Mouse (Mus musculus): Measurements from ENCODE around the gene Kcnh7. TPM values are rescaled to one million over a fixed set of nuclear protein-coding genes. Genes with fewer than 3 reads are reported as not detected.
"Not testable (repeated sequence)": the region's sequence is repeated elsewhere in the genome, so short reads cannot be mapped to it uniquely, and the experiment has no call there.

The Kcnh7 gene
- polyA plus RNA-seq, 1 experiment from 2014 or later: 0.10 TPM

DNA sequence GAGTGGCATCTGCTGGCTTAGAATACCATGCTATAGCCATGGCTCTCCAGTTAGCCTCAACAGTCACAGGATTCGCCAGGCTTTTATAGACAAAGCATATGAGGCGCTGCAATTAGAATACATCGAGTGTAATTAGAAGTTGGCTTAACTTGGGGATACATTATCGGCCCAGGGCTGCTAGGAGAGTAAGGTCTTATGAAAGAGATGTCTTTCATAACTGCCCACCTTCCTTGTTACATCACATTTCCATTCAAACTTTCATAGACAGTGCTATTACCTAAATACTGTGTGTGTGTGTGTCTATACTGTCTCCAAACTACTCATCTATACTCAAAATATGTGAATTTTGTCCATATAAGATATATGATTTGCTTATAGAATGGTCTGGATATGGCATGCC lies 468.8 kb downstream of the Kcnh7 start:
- Histone ChIP-seq H3K9ac (replicated peaks; ENCODE audit: low read depth) (no peak overlapping the region), H3K4me1 (ENCODE audit: insufficient read depth, low read depth, low read length) (no peaks in the 10 kb centered on the region), H3K4me2 (replicated peaks; ENCODE audit: low read depth, low read length) (no peak overlapping the region), H3K36me3 (ENCODE audit: insufficient read depth, low read length) (no peaks in the 10 kb centered on the region), H3K4me3 (ENCODE audit: low read depth, low read length) (no peak overlapping the region), H3K27me3 (replicated peaks; ENCODE audit: insufficient read depth, low read length) (no peaks in the 10 kb centered on the region), H3K9me3 (ENCODE audit: low read length) (no peaks in the 10 kb centered on the region), H3K27ac (ENCODE audit: low read length) (no peak overlapping the region)
- 87% methylated on average over 4 of the region's 4 CpGs for WGBS
- ATAC-seq: no peak
- TF ChIP-seq EP300 (IDR thresholded peaks at IDR 0.05) (no peak), CTCF (IDR thresholded peaks at IDR 0.05) (no peak)
- DNase-seq (ENCODE audit: low spot score): no peak

GRCm38 (mm10) chr2:62714362-62714761 lies 469.7 kb downstream of the Kcnh7 start:
- WGBS: 87% methylated on average over 4 of the region's 4 CpGs
- not testable (repeated sequence) for H3K9ac ChIP-seq (replicated peaks; ENCODE audit: low read depth); H3K9me3 ChIP-seq (ENCODE audit: low read length); ATAC-seq; H3K27ac ChIP-seq (ENCODE audit: low read length); H3K4me3 ChIP-seq (ENCODE audit: low read depth, low read length); DNase-seq (ENCODE audit: low spot score); H3K36me3 ChIP-seq (ENCODE audit: insufficient read depth, low read length); H3K27me3 ChIP-seq (replicated peaks; ENCODE audit: insufficient read depth, low read length); H3K4me1 ChIP-seq (ENCODE audit: insufficient read depth, low read depth, low read length); H3K4me2 ChIP-seq (replicated peaks; ENCODE audit: low read depth, low read length)

DNA sequence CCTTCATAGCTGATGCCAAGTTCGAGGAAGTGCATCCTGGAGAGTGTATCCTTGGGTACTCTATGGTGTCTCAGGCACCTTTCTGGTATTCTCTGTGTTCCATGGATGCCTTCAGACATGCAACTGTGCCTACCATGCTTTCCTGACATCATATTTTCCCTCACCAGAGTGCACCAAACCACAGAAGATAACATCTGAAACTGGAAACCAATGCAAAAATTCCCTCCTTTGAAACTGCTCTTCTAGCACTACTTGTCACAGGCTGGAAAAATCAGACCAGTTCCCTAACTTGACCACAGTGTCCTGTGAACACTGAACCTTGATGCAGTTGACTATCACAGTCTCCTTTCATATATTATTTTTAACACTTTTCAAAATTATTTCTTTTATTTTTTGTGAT lies 474.5 kb downstream of the Kcnh7 start:
- no peaks in the 10 kb centered on the region for H3K27me3 ChIP-seq (replicated peaks; ENCODE audit: insufficient read depth, low read length)
- no peak overlapping the region for H3K27ac ChIP-seq (ENCODE audit: low read length)
- H3K9ac ChIP-seq (replicated peaks; ENCODE audit: low read depth): no peak overlapping the region
- 61% methylated on average over 1 of the region's 1 CpGs for WGBS
- ATAC-seq: no peak
- no peak for TF ChIP-seq CTCF (IDR thresholded peaks at IDR 0.05)
- TF ChIP-seq EP300 (IDR thresholded peaks at IDR 0.05): no peak
- H3K4me2 ChIP-seq (replicated peaks; ENCODE audit: low read depth, low read length): no peak overlapping the region
- no peak for DNase-seq (ENCODE audit: low spot score)
- no peaks in the 10 kb centered on the region for H3K4me1 ChIP-seq (ENCODE audit: insufficient read depth, low read depth, low read length)
- H3K36me3 ChIP-seq (ENCODE audit: insufficient read depth, low read length): no peaks in the 10 kb centered on the region
- H3K4me3 ChIP-seq (ENCODE audit: low read depth, low read length): no peak overlapping the region
- H3K9me3 ChIP-seq (ENCODE audit: low read length): no peaks in the 10 kb centered on the region

GRCm38 (mm10) chr2:62706313-62706712 lies 477.8 kb downstream of the Kcnh7 start:
- DNase-seq (ENCODE audit: low spot score) (no peak), ATAC-seq (no peak)
- Histone ChIP-seq H3K4me2 (replicated peaks; ENCODE audit: low read depth, low read length) (no peak overlapping the region), H3K27ac (ENCODE audit: low read length) (no peak overlapping the region), H3K27me3 (replicated peaks; ENCODE audit: insufficient read depth, low read length) (no peaks in the 10 kb centered on the region), H3K4me3 (ENCODE audit: low read depth, low read length) (no peak overlapping the region), H3K4me1 (ENCODE audit: insufficient read depth, low read depth, low read length) (no peaks in the 10 kb centered on the region), H3K9ac (replicated peaks; ENCODE audit: low read depth) (no peak overlapping the region), H3K9me3 (ENCODE audit: low read length) (no peaks in the 10 kb centered on the region), H3K36me3 (ENCODE audit: insufficient read depth, low read length) (no peaks in the 10 kb centered on the region)
- TF ChIP-seq CTCF (IDR thresholded peaks at IDR 0.05) (no peak), EP300 (IDR thresholded peaks at IDR 0.05) (no peak)
- WGBS: 84% methylated on average over 3 of the region's 3 CpGs

DNA sequence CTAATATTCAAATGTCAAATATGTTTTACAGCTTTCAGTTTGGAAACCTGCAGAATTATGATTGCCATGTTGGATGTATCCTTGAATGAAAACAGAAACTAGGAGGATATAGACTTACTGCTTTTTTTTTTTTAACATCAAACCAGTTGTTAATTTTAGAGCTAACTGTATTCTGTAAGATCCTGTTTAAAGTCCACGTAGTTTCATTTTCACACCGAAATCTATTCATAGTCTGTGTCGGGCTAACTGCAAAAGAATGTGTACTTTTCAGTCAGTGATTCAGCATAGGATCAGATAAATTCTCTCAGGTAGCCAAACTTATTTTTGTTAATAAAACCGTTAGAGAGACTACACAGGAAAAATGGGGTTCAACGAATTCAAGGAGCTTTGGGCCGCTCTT lies 498.2 kb downstream of the Kcnh7 start:
- no peaks in the 10 kb centered on the region for H3K4me1 ChIP-seq (ENCODE audit: insufficient read depth, low read depth, low read length)
- WGBS: 83% methylated on average over 6 of the region's 6 CpGs
- H3K36me3 ChIP-seq (ENCODE audit: insufficient read depth, low read length): no peaks in the 10 kb centered on the region
- H3K27me3 ChIP-seq (replicated peaks; ENCODE audit: insufficient read depth, low read length): no peaks in the 10 kb centered on the region
- H3K9me3 ChIP-seq (ENCODE audit: low read length): no peaks in the 10 kb centered on the region
- no peak overlapping the region for H3K9ac ChIP-seq (replicated peaks; ENCODE audit: low read depth)
- ATAC-seq (no peak), DNase-seq (ENCODE audit: low spot score) (no peak)
- no peak overlapping the region for H3K27ac ChIP-seq (ENCODE audit: low read length)
- H3K4me2 ChIP-seq (replicated peaks; ENCODE audit: low read depth, low read length): no peak overlapping the region
- TF ChIP-seq EP300 (IDR thresholded peaks at IDR 0.05) (no peak), CTCF (IDR thresholded peaks at IDR 0.05) (no peak)
- no peak overlapping the region for H3K4me3 ChIP-seq (ENCODE audit: low read depth, low read length)

DNA sequence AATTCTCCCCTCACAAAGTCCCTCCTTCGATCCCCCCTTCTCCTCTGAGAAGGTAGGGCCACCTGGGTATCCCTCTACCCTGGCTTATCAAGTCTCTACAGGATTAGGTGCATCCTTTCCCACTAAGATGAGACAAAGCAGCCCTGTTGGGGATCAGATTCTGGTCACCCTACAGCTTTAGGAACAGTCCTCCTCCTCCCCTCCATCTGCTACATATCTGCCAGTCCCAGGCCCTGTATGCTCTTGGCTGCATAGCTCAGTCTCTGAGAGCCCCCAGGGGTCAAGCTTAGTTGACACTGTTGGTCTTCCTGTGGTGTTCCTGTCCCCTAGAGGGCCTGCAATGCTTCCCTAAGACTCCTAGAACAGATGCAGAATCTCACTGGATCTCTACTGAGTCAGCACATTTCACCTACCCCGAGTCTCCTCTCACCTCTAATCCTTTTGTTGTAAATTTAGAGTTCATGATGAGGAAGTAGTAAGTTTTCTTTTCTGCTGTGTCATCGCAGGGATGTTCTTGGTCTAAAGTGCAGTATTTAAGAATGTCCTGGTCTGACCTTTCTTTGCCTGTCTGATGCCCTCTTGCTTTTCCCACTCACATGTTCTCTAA lies 499.0 kb downstream of the Kcnh7 start:
- H3K9ac ChIP-seq (replicated peaks; ENCODE audit: low read depth): no peak overlapping the region
- ATAC-seq (no peak), DNase-seq (ENCODE audit: low spot score) (no peak)
- H3K4me1 ChIP-seq (ENCODE audit: insufficient read depth, low read depth, low read length): no peaks in the 10 kb centered on the region
- H3K4me2 ChIP-seq (replicated peaks; ENCODE audit: low read depth, low read length): no peak overlapping the region
- H3K27ac ChIP-seq (ENCODE audit: low read length): no peak overlapping the region
- WGBS: 52% methylated on average over 3 of the region's 3 CpGs
- H3K36me3 ChIP-seq (ENCODE audit: insufficient read depth, low read length): no peaks in the 10 kb centered on the region
- no peaks in the 10 kb centered on the region for H3K9me3 ChIP-seq (ENCODE audit: low read length)
- TF ChIP-seq EP300 (IDR thresholded peaks at IDR 0.05) (no peak), CTCF (IDR thresholded peaks at IDR 0.05) (no peak)
- no peak overlapping the region for H3K4me3 ChIP-seq (ENCODE audit: low read depth, low read length)
- no peaks in the 10 kb centered on the region for H3K27me3 ChIP-seq (replicated peaks; ENCODE audit: insufficient read depth, low read length)

DNA sequence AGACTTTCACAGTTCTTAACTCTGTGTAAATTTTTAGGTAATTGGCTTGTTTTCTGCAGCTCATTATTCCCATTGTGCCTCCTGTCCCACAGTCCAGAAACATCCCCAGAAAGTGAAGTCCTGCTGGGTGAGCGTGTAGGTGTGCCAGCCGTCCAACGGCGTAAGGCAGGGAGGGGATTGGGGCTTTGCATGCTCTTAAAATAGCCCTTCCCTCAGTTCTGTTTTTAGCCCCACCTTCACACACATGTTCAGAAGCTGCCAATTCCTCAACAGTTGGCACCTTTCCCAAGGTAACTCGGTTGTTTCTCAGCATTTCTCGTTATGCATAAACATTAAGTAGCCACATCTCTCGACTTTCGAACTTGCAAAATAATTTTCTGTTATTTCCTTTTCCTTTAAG lies 502.4 kb downstream of the Kcnh7 start:
- no peaks in the 10 kb centered on the region for H3K27me3 ChIP-seq (replicated peaks; ENCODE audit: insufficient read depth, low read length)
- no peak overlapping the region for H3K9ac ChIP-seq (replicated peaks; ENCODE audit: low read depth)
- no peak overlapping the region for H3K27ac ChIP-seq (ENCODE audit: low read length)
- H3K36me3 ChIP-seq (ENCODE audit: insufficient read depth, low read length): no peaks in the 10 kb centered on the region
- no peak overlapping the region for H3K4me2 ChIP-seq (replicated peaks; ENCODE audit: low read depth, low read length)
- no peak overlapping the region for H3K4me3 ChIP-seq (ENCODE audit: low read depth, low read length)
- no peak for TF ChIP-seq EP300 (IDR thresholded peaks at IDR 0.05)
- no peaks in the 10 kb centered on the region for H3K9me3 ChIP-seq (ENCODE audit: low read length)
- ATAC-seq: no peak
- H3K4me1 ChIP-seq (ENCODE audit: insufficient read depth, low read depth, low read length): no peaks in the 10 kb centered on the region
- 72% methylated on average over 8 of the region's 8 CpGs for WGBS
- no peak for DNase-seq (ENCODE audit: low spot score)
